Mouse (Mus musculus) heart, adult 2 months (tissue): ENCODE measurements at regions not wholly inside any gene's neighbourhood (a gene's known extent, or its start where the extent isn't known, plus 50 kb on each side); places are given as distances from the start of the nearest gene placed in this dataset.

Experiments used
- CTCF ChIP-seq: fragments of 200-600 bp; IDR thresholded peaks from 2 replicates; pipeline ENCODE4 v1.8.1; 2022; ENCODE audit warnings: antibody characterized with exemption, mild to moderate bottlenecking, moderate library complexity
- EP300 ChIP-seq: fragments of 200-500 bp; IDR thresholded peaks from 2 replicates; pipeline ENCODE4 v1.6.1; 2011; ENCODE audit warnings: low read depth, low read length, control low read depth; ENCODE audit not compliant: insufficient read depth
- POLR2A ChIP-seq: fragments of 200-500 bp; IDR thresholded peaks from 2 replicates; pipeline ENCODE4 v1.6.1; 2011; ENCODE audit warnings: mild to moderate bottlenecking, low read depth, low read length, control low read depth; ENCODE audit not compliant: insufficient read depth

- TF ChIP-seq POLR2A (no peak), CTCF (no peak), EP300 (no peak)
These were observed 96.2 kb upstream of the Zmiz1 start for GRCm38 (mm10) chr14:25362771-25363170.
